Mouse (Mus musculus) thymus, postnatal 0 days (tissue): Measurements from ENCODE around the gene Fam114a2. TPM values are rescaled to one million over a fixed set of nuclear protein-coding genes. Genes with fewer than 3 reads are reported as not detected.

Experiments
- DNase-seq: peaks from one replicate; pipeline ENCODE4 v3.0.0-alpha.2; 2015; ENCODE audit warnings: low spot score
- polyA plus RNA-seq: library from polyadenylated mRNA; unstranded; fragments of >200 nt; fragmentation: Nextera tagmentation; extraction: Ambion mirVana; gene quantifications from 2 replicates; pipeline ENCODE4 v1.2.1, GENCODE M21; 2015

Gene Fam114a2
- polyA plus RNA-seq, 1 experiment from 2014 or later, result 64.2 TPM

- no peak for DNase-seq
Observed at GRCm38 (mm10) chr11:57519304-57519703, 887 bp upstream of the Fam114a2 start.

DNA sequence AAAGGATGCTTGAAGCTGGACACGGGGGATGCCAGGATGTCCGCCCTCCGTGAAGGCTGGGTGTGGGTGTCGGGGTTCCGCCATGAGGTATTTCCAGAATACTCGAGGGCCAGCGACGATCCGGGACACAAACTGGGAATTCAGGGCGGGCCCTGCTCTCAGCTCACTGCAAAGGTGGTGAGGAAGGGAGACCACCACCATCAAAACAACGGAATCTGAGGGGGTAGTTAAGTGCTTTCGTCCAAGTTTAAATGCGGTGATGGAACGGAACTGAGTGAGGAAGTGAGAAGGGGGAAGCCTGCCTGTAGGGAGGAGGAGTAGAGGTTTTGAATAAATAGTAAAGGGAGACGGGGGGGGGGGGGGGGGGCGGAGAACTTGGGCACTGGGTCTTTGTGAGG lies 333 bp upstream of the Fam114a2 start:
- DNase-seq, result no peak

GRCm38 (mm10) chr11:57516946-57517441 lies 1.4 kb downstream of the Fam114a2 start:
- no peak for DNase-seq

- DNase-seq, result no peak
Observed at GRCm38 (mm10) chr11:57515218-57515617, 3.2 kb downstream of the Fam114a2 start.

- no peak for DNase-seq
Observed at GRCm38 (mm10) chr11:57506899-57507298, 11.5 kb downstream of the Fam114a2 start.

- no peak for DNase-seq
Observed at GRCm38 (mm10) chr11:57503155-57503554, 15.3 kb downstream of the Fam114a2 start.

DNA sequence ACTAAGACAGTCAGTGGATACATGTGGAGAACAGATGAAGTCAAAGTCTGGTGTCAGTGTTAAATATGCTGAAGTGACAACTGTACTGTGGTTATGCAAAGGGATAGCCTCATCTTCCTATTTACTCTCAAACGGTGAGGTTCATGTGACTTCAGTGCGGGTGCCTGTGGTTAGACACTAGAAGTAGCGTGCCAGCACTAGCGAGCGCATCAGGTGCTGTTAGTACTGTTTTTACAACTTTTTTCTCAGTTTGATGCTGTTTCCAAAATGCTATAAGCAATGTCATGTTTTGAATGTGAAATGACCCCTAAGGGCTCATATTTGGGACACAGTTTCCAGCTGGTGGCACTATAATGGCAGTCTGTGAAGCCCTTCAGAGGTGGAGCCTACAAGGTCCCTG lies 20.2 kb downstream of the Fam114a2 start:
- DNase-seq, result no peak

DNA sequence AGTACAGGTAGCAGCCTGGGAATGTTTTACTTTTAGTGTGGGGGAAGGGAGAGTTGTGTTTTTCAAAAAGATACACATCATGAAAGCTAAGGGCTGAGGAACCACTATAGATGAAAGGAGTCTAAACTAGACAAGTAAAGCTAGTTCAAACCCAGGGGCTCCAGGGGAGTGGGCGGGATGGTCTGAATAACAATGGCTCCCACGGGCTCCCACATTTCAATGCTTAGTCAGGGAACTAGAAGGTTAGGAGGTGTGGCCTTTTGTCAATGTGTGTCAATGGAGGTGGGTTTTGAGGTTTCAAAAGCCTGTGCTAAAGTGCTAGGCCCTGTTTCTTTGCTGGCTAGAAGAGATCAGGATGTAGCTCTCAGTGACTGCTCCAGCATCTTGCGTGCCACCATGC lies 20.7 kb downstream of the Fam114a2 start:
- DNase-seq, result no peak

DNA sequence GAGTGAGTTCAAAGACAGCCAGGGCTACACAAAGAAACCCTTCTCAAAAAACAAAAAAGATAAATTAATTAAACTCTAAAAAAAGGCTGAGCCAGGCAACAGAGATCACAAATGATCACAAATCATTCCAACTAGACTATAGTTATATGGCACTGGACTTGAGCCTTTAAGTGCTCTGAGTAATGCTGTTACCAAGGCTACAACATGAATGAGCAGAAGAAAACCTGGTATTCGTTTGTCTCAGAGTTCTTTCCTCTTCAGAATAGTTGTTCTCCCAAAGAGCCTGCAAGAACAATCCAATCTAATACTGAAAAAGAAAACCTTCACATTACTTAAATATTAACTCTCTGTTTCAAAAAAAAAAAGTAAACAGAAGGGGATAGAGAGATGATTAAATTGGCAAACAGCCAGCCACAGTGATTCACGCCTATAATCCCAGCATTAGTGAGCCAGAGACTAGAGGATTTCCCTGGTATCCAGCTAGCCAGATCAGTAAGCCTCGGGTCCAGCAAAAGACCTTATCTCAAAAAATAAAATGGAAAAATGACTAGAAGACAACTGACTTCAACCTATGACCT lies 21.9 kb downstream of the Fam114a2 start:
- DNase-seq, result no peak

- DNase-seq, result no peak
Observed at GRCm38 (mm10) chr11:57488436-57488835, 30.0 kb downstream of the Fam114a2 start.

GRCm38 (mm10) chr11:57478077-57478476 lies 40.3 kb downstream of the Fam114a2 start:
- no peak for DNase-seq

DNA sequence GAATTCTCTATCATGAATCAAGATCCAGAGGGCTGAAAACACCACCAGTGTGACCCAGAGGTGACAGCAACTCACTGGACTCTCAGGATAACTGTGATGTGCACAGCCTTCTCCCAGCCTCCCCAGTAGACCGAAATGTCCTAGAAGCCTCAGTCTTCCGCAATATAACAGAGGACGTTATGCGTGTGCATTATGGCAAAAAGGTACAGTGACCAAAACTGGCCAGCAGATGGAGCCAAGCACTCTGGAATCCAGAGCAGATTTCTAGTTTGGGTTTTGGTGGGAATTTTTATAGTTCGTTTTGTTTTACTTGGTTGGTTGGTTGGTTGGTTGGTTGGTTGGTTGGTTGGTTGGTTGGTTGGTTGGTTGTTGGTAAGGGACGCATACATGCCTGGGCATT lies 43.3 kb downstream of the Fam114a2 start:
- peak; percentile 10 for DNase-seq

- DNase-seq, result no peak
Observed at GRCm38 (mm10) chr11:57474296-57474941, 44.0 kb downstream of the Fam114a2 start.

DNA sequence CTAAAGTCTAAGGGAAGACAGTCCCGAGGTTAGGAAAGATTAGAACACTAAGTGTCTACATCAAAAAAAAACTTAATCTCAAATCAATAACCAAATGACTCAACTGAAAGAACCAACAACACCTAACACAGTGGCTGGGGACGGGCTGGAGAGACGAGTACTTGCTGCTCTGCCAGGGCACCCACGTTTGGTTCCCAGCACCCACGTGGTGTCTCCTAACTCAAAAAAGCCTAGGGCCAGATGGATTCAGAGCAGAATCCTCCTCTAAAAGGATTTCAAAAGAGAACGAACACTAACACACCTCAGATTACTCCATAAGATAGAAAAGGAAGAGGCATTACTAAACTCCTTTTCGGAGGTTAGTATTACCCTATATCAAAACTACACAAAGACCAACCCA lies 47.4 kb downstream of the Fam114a2 start:
- DNase-seq, result no peak

- no peak for DNase-seq
Observed at GRCm38 (mm10) chr11:57470056-57470455, 48.4 kb downstream of the Fam114a2 start.

DNA sequence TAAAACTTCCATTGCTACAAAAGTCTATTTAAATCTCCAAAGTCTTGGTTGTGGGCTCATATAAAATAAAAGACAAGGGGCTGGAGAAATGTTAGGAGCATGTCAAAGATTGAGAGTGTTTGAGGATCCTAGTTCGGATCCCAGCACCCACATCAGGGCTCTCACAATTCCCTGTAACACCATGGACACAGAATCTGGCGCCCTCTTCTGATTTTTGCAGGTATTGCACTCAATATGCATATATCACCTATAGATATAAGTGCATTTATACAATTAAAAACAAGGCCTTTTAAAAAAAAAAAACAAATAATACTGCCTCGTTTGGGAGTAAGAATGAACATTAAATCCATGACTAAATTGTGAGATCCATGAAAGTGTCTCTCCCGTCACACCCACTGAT lies 49.7 kb downstream of the Fam114a2 start:
- no peak for DNase-seq

DNA sequence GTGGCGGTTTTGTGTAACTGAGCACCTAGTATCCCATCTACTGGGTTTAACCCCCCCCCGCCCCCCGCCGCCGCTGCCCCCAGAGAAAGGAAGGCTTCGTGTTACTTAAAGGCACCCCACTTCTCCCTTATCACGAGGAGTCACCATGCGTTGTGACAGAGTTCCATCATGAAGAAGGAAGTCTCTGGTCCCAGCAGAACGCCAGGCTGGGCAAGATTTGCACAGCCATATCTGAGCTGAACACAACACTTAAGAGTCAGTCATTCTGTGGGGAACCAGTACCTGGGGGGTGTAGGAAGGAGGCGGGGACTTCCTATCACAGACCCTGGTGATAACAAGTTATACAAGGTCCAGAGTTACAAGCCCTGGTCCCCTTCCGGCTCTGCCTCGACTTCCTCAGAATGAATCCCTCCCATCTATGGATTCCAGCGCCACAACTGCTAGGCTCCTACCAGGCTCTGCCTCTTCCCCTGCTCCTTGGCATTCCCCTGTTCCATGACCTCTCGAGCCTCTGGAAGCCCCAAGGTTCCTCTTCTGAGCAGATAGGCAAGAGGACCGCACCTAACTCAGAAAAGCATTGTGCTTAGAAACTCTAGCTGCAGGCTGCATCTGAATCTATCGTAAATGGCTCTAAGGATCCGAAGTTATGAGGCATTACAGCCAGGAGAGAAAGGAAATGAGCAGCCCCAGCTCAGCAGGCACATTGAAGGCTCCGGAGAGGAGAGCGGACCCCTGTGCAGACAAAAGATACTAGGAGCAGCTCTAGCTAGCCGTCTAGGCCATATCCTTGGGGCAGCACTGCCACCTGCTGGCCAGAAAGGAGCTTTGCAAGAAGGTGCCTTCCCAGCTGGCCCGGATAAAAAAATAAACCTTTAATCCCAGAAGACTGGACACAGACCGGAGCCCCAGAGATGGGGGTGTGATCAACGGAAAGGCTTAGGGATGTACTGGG lies 51.0 kb downstream of the Fam114a2 start:
- DNase-seq, result peak; percentile 53

DNA sequence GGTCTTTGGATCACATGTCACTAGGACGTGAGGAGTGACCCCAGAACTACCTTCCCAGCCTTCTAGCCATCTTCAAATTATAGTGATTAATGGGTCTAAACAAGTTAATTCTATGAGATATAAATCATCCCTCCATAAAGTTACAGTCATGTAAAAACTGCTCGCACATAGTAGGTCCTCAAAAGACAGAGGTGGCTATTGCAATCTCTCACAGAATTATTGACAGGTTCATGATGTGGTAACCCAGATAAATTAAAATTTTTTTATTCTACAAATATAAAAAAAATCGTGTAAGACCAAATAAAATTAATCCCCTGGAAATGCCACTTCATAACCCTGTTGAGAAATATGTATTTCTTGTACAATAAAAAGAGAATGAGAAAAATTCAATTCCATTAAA lies 52.6 kb downstream of the Fam114a2 start:
- DNase-seq, result no peak

DNA sequence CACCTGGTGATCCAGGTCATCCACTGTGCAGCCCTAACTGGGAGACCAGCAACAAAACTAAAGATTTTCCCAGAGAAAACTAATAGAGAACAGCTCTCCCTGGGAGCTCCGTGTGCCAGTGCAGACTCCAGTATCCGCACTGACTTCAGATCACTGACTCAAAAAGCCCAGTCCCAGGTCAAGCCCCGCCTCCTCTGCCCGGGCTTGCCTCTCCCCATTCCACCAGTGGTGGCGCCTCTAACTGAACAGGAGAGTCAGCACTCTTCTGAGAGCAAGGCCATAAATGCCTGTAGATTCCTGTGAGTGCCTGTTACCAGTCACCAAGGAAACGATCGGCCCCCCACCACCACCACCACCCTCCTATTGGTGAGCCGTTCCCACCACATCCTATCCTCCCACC lies 53.4 kb downstream of the Fam114a2 start:
- peak; percentile 35 for DNase-seq

- DNase-seq, result no peak
Observed at GRCm38 (mm10) chr11:57459759-57460158, 58.7 kb downstream of the Fam114a2 start.

GRCm38 (mm10) chr11:57454421-57454820 lies 64.0 kb downstream of the Fam114a2 start:
- no peak for DNase-seq
